Mouse (Mus musculus): ENCODE data around the gene Abcb9. TPM values are rescaled to one million over a fixed set of nuclear protein-coding genes. Genes with fewer than 3 reads are reported as not detected.

The Abcb9 gene
- 1.7 and 4.9 TPM in 2 replicates for polyA plus RNA-seq (2015; fragmentation: Nextera tagmentation; extraction: Ambion mirVana)

DNA sequence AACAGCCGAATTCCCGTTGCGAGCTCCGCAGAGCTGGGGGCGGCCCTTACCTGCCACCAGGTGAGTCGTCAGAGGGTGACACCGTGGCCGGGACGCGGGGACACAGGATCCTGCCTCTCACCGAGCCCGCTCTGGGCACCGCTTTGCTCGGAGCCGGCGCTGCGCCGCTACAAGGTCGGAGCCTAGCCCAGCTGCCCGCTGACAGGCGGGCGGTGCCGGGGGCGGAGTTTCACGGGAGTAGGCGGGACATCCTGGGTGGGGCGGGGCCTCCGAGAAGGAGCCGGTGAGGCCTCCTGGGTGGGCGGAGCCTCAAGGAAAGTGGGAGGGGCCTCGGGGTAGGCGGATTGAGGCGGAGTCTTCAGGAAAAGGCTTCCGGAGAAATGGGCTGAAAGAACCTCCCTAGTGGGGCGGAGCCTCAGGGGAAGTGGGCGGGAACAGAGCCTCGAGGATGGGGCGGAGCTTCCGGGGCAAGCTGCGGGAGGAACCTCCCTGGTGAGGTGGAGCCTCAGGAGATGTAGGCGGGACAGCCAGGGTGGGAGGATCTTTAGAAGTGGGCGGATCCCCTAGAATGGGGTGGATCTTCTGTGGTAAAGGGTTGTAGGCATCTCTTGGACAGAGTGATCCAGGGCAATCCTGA, at the start of gene Abcb9:
Gene Abcb9 (minus strand): TSS at position 203 of the 637 bp plus-strand sequence.
- Histone ChIP-seq H3K4me1 (replicated peaks) (peaks cover 20% of the 10 kb centered on the region), H3K9ac (peak within 1 kb of the TSS; percentile 47; the same call in 1 of the 2 replicates), H3K4me2 (peak within 1 kb of the TSS; percentile 83), H3K4me3 (peak within 1 kb of the TSS; percentile 53), H3K27ac (no peak within 1 kb of the TSS), H3K9me3 (replicated peaks) (no peaks in the 10 kb centered on the region), H3K27me3 (no peaks in the 10 kb centered on the region), H3K36me3 (no peaks in the 10 kb centered on the region)
- 1% methylated on average over 42 of the region's 42 CpGs for WGBS
- peak; percentile 78 for ATAC-seq (replicated peaks; ENCODE audit: insufficient number of reproducible peaks, insufficient read depth, low FRiP score, low read depth)

GRCm38 (mm10) chr5:124138066-124138465, 42.5 kb upstream of the Abcb9 start:
- Histone ChIP-seq H3K27me3 (no peaks in the 10 kb centered on the region), H3K4me1 (replicated peaks) (peaks cover 5% of the 10 kb centered on the region; the same call in 1 of the 2 replicates), H3K36me3 (peaks cover 51% of the 10 kb centered on the region), H3K4me3 (no peak overlapping the region), H3K9me3 (replicated peaks) (no peaks in the 10 kb centered on the region), H3K4me2 (no peak overlapping the region), H3K27ac (no peak overlapping the region), H3K9ac (no peak overlapping the region)
- ATAC-seq (replicated peaks; ENCODE audit: insufficient number of reproducible peaks, insufficient read depth, low FRiP score, low read depth), result peak; percentile 37
- WGBS, result 54% methylated on average over 7 of the region's 7 CpGs

DNA sequence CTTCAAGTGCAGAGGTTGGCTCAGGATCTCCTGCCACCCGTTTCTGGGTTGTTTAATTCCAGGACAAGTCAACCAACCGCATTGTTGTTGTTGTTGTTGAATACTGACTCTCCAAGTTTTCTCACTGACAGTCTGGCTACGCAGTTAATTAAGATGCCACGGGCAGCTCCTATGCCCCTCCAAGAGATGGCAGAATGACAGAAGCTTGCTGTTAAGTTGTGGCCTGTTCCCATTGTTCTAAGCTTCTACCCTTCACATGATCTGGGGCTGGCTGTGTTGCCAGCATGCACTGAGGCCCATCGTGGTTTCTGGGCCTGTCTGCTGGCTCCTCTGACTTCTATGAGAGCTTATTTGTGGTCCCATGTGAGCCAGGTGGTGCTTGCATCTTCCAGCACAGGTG, 38.7 kb upstream of the Abcb9 start:
- Histone ChIP-seq H3K4me3 (no peak overlapping the region), H3K27ac (no peak overlapping the region), H3K9ac (no peak overlapping the region), H3K9me3 (replicated peaks) (no peaks in the 10 kb centered on the region), H3K36me3 (peaks cover 69% of the 10 kb centered on the region), H3K4me2 (no peak overlapping the region), H3K27me3 (no peaks in the 10 kb centered on the region), H3K4me1 (replicated peaks) (peaks cover 5% of the 10 kb centered on the region; the same call in 1 of the 2 replicates)
- WGBS, result 85% methylated on average over 5 of the region's 5 CpGs
- no peak for ATAC-seq (replicated peaks; ENCODE audit: insufficient number of reproducible peaks, insufficient read depth, low FRiP score, low read depth)

- Histone ChIP-seq H3K36me3 (peaks cover 83% of the 10 kb centered on the region), H3K4me2 (no peak overlapping the region), H3K27me3 (no peaks in the 10 kb centered on the region), H3K9ac (no peak overlapping the region), H3K4me3 (no peak overlapping the region), H3K27ac (no peak overlapping the region), H3K4me1 (replicated peaks) (no peaks in the 10 kb centered on the region), H3K9me3 (replicated peaks) (no peaks in the 10 kb centered on the region)
- 88% methylated on average over 11 of the region's 11 CpGs for WGBS
- no peak for ATAC-seq (replicated peaks; ENCODE audit: insufficient number of reproducible peaks, insufficient read depth, low FRiP score, low read depth)
Observed at GRCm38 (mm10) chr5:124125093-124125492, 29.5 kb upstream of the Abcb9 start.

DNA sequence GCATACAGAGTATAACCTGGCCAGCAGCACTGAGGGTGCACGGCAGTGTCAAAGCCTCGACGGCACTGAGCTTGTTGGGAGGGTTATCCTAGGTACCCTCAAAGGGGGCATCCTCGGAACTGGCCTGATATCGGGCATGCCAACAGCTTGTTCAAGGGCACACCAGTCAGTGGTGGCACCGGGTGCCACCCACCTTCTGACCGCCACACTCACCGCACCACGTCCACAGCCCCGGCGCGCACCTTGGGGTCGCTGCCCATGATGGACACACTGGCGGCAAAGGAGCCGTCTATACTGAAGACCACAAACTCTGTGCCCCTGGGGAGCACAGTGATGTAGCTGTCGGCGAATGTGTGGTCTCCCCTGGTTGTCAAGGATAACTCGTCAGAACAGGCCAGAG, 26.8 kb upstream of the Abcb9 start:
- no peak overlapping the region for H3K4me2 ChIP-seq
- H3K4me3 ChIP-seq, result no peak overlapping the region
- ATAC-seq (replicated peaks; ENCODE audit: insufficient number of reproducible peaks, insufficient read depth, low FRiP score, low read depth), result no peak

DNA sequence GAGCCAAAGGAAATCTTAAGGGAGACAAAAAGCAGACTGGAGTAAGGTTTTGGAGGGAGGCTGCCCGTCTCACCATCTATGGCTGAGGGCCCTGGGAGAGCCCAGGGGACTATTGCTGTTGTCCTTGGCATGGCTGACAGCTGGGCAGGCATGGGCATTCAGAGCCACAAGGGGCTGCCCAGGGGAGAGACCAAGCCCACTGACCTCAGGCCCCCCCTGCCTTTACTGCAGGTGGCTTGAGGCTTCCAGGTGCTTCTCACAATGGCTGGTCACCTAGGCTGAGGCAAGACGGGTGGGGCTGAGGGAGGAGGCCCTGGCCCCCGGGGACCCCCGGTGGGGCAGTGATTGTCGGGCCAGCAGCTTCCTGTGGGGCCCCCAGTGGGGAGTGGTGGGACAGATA, 23.6 kb upstream of the Abcb9 start:
- Histone ChIP-seq H3K36me3 (peaks cover 58% of the 10 kb centered on the region), H3K4me3 (no peak overlapping the region), H3K27me3 (no peaks in the 10 kb centered on the region), H3K27ac (no peak overlapping the region), H3K9ac (no peak overlapping the region), H3K4me1 (replicated peaks) (peaks cover 32% of the 10 kb centered on the region), H3K9me3 (replicated peaks) (no peaks in the 10 kb centered on the region), H3K4me2 (no peak overlapping the region)
- ATAC-seq (replicated peaks; ENCODE audit: insufficient number of reproducible peaks, insufficient read depth, low FRiP score, low read depth), result no peak
- 71% methylated on average over 5 of the region's 5 CpGs for WGBS

More for the DNA sequence above, 26.8 kb upstream of the Abcb9 start:
- WGBS, result 87% methylated on average over 18 of the region's 18 CpGs
- H3K9ac ChIP-seq, result no peak overlapping the region
- H3K9me3 ChIP-seq (replicated peaks), result no peaks in the 10 kb centered on the region
- H3K4me1 ChIP-seq (replicated peaks), result peaks cover 16% of the 10 kb centered on the region
- no peak overlapping the region for H3K27ac ChIP-seq
- H3K36me3 ChIP-seq, result peaks cover 80% of the 10 kb centered on the region
- H3K27me3 ChIP-seq, result no peaks in the 10 kb centered on the region

DNA sequence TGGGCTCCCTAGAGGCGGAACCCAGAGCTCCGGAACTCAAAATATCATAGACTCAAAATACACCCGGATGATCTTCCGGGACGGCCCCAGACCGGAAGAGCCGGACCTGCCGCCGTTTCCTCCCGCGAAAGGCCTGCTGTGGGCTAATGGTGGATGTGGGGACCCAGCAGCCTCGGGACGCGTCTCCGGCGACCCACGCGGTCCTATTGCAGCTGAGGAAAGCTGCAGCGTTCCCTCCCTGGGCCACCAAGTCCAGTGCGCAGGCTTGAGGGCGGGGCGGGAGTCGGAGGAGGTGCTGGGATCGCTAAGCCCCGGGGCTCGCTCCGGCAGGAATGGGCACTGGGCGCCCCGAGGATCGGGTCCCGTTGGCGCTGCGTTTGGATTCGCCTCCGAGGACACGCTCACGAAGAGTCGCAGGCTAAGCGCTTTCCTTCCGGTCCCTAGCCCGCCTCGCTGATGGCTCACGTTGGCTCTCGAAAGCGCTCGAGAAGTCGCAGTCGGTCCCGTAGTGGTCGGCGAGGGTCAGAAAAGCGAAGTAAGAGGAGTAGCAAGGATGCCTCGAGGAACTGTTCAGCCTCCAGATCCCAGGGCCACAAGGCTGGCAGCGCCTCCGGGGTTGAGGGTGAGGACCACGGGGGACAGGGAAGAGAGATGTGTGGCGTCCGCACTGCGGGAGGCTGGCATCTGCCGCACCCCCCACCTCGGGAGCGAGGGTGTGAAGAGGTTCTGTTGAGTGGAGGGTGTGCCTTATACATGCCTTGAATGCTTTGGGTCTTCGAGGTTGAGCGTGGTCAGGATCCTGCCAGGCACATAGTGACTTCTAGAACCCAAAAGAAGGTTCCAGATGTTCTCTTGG, 20.6 kb upstream of the Abcb9 start, which contains the start of gene Arl6ip4:
Gene Arl6ip4 (plus strand): TSS at position 100 of the 856 bp plus-strand sequence.
- Histone ChIP-seq H3K4me3 (peak within 1 kb of the TSS; percentile 77), H3K27ac (peak within 1 kb of the TSS; percentile 80), H3K9me3 (replicated peaks) (no peaks in the 10 kb centered on the region), H3K36me3 (peaks cover 35% of the 10 kb centered on the region), H3K4me2 (peak within 1 kb of the TSS; percentile 95), H3K9ac (peak within 1 kb of the TSS; percentile 88), H3K4me1 (replicated peaks) (peaks cover 45% of the 10 kb centered on the region), H3K27me3 (no peaks in the 10 kb centered on the region)
- no peak for ATAC-seq (replicated peaks; ENCODE audit: insufficient number of reproducible peaks, insufficient read depth, low FRiP score, low read depth)
- WGBS, result under 1% methylated on average over 64 of the region's 64 CpGs

GRCm38 (mm10) chr5:124115531-124115930, 19.9 kb upstream of the Abcb9 start:
- no peaks in the 10 kb centered on the region for H3K27me3 ChIP-seq
- ATAC-seq (replicated peaks; ENCODE audit: insufficient number of reproducible peaks, insufficient read depth, low FRiP score, low read depth), result no peak
- H3K4me1 ChIP-seq (replicated peaks), result peaks cover 49% of the 10 kb centered on the region
- 24% methylated on average over 7 of the region's 7 CpGs for WGBS
- peaks cover 28% of the 10 kb centered on the region for H3K36me3 ChIP-seq
- H3K4me3 ChIP-seq, result peak overlapping the region; percentile 77
- peak overlapping the region; percentile 80 for H3K27ac ChIP-seq
- no peaks in the 10 kb centered on the region for H3K9me3 ChIP-seq (replicated peaks)
- peak overlapping the region; percentile 95 for H3K4me2 ChIP-seq
- peak overlapping the region; percentile 88 for H3K9ac ChIP-seq

DNA sequence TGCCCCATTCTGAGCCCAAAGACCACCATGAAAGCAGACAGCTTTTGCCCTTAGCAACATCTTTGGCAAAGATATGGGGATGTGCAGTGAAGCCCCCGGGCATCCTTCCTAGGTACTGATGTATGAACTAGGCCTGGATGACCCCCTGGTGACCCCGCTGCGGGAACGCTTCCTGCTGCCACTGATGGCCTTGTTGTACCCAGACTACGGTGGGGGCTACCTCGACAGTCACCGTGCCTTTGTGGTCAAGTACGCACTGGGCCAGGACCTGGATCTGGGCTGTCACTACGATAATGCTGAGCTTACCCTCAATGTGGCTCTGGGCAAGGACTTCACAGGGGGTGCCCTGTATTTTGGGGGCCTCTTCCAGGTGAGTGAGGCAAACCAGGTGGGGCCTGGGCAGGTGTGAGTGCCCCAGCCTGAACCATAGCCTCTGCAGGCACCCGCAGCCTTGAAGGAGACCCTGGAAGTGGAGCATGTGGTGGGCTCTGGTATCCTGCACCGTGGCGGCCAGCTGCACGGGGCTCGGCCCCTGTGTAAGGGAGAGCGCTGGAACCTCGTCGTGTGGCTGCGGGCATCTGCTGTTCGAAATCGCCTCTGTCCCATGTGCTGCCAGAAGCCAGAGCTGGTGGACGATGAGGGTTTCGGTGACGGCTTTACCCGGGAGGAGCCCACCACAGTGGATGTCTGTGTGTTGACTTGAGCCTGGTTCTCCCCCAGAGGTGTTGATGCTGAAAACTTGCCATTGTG, 18.9 kb upstream of the Abcb9 start:
- no peaks in the 10 kb centered on the region for H3K27me3 ChIP-seq
- H3K4me1 ChIP-seq (replicated peaks), result peaks cover 45% of the 10 kb centered on the region
- H3K4me2 ChIP-seq, result no peak overlapping the region
- no peaks in the 10 kb centered on the region for H3K9me3 ChIP-seq (replicated peaks)
- H3K9ac ChIP-seq, result no peak overlapping the region
- ATAC-seq (replicated peaks; ENCODE audit: insufficient number of reproducible peaks, insufficient read depth, low FRiP score, low read depth), result no peak
- no peak overlapping the region for H3K4me3 ChIP-seq
- peaks cover 19% of the 10 kb centered on the region for H3K36me3 ChIP-seq
- WGBS, result 91% methylated on average over 24 of the region's 24 CpGs
- no peak overlapping the region for H3K27ac ChIP-seq

DNA sequence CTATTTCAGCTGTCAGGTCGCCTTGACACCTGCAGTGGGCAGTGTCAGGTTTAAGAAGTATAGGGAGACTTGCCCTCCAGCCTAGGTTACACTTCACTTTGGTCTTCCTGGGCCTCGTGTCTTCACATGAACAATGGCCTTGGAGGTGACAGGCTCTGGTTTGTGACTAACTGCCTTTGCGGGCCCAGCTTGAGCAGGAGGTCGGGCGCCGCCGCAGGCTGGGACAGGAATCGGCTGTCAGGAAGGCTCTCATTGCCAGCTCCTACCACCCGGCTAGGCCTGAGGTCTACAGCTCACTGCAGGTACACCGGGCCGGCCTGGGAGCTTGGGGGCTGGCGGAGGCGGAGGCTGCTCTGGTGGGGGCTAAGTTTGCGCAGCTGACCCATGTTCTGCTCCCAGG, 17.4 kb upstream of the Abcb9 start:
- 15% methylated on average over 14 of the region's 14 CpGs for WGBS

GRCm38 (mm10) chr5:124112531-124112930, 16.9 kb upstream of the Abcb9 start:
- WGBS, result under 1% methylated on average over 18 of the region's 18 CpGs
- Histone ChIP-seq H3K4me2 (peak overlapping the region; percentile 81), H3K36me3 (peaks cover 2% of the 10 kb centered on the region; the same call in 1 of the 2 replicates), H3K4me1 (replicated peaks) (peaks cover 35% of the 10 kb centered on the region), H3K27ac (peak overlapping the region; percentile 91), H3K27me3 (no peaks in the 10 kb centered on the region), H3K4me3 (peak overlapping the region; percentile 72), H3K9ac (peak overlapping the region; percentile 69), H3K9me3 (replicated peaks) (no peaks in the 10 kb centered on the region)
- no peak for ATAC-seq (replicated peaks; ENCODE audit: insufficient number of reproducible peaks, insufficient read depth, low FRiP score, low read depth)

More for the DNA sequence above, 17.4 kb upstream of the Abcb9 start:
- no peaks in the 10 kb centered on the region for H3K9me3 ChIP-seq (replicated peaks)
- H3K9ac ChIP-seq, result peak overlapping the region; percentile 69
- peaks cover 7% of the 10 kb centered on the region for H3K36me3 ChIP-seq
- peak overlapping the region; percentile 81 for H3K4me2 ChIP-seq
- no peak for ATAC-seq (replicated peaks; ENCODE audit: insufficient number of reproducible peaks, insufficient read depth, low FRiP score, low read depth)
- no peaks in the 10 kb centered on the region for H3K27me3 ChIP-seq
- peaks cover 39% of the 10 kb centered on the region for H3K4me1 ChIP-seq (replicated peaks)
- peak overlapping the region; percentile 91 for H3K27ac ChIP-seq
- H3K4me3 ChIP-seq, result peak overlapping the region; percentile 72
